Mouse (Mus musculus): ENCODE results near the gene Rasgef1b. TPM values are rescaled to one million over a fixed set of nuclear protein-coding genes. Genes with fewer than 3 reads are reported as not detected.

Rasgef1b gene
- 10 to 100 TPM in 1 of 2 experiments, 1 to 10 TPM in 1; 9.3 to 13.7 TPM for total RNA-seq (2021)
- long read RNA-seq, experiment 1, transcript Rasgef1b-201 (14 exons, 2,990 nt) = minor isoform, 5 of 16 reads
- long read RNA-seq, experiment 1, transcript Rasgef1b-209 (14 exons, 2,987 nt) = major isoform, 6 of 16 reads
- long read RNA-seq, experiment 1, partial matches to known transcripts = 2 of 16 reads
- long read RNA-seq, experiment 1, other reads (novel, unspliced or antisense) = 3 of 16 reads
- long read RNA-seq, experiment 2, partial matches to known transcripts = 0 of 3 reads
- long read RNA-seq, experiment 2, other reads (novel, unspliced or antisense) = 1 of 3 reads

- DNase-seq = peak; percentile 92
These were observed at the start of gene Rasgef1b for GRCm38 (mm10) chr5:99728649-99729212. Gene Rasgef1b, minus strand, starts transcription at chr5:99729065.

- DNase-seq = no peak
These were observed 46.5 kb upstream of the Rasgef1b start for GRCm38 (mm10) chr5:99775342-99775741.

- DNase-seq = no peak
These were observed 44.4 kb upstream of the Rasgef1b start for GRCm38 (mm10) chr5:99773265-99773664.

- no peak for DNase-seq
These were observed 35.4 kb upstream of the Rasgef1b start for GRCm38 (mm10) chr5:99764246-99764645.

- no peak for DNase-seq
These were observed 30.0 kb upstream of the Rasgef1b start for GRCm38 (mm10) chr5:99758859-99759258.

GRCm38 (mm10) chr5:99753843-99754242, 25.0 kb upstream of the Rasgef1b start:
- no peak for DNase-seq

GRCm38 (mm10) chr5:99753368-99753767, 24.5 kb upstream of the Rasgef1b start:
- no peak for DNase-seq

- DNase-seq = no peak
These were observed 23.9 kb upstream of the Rasgef1b start for GRCm38 (mm10) chr5:99752670-99753231.

- DNase-seq = no peak
These were observed 19.6 kb upstream of the Rasgef1b start for GRCm38 (mm10) chr5:99748417-99748816.

- DNase-seq = no peak
These were observed 17.2 kb upstream of the Rasgef1b start for GRCm38 (mm10) chr5:99746087-99746486.

- DNase-seq = no peak
These were observed 14.0 kb upstream of the Rasgef1b start for GRCm38 (mm10) chr5:99742874-99743273.

GRCm38 (mm10) chr5:99742056-99742455, 13.2 kb upstream of the Rasgef1b start:
- no peak for DNase-seq

- DNase-seq = no peak
These were observed 9.3 kb upstream of the Rasgef1b start for GRCm38 (mm10) chr5:99737937-99738727.

GRCm38 (mm10) chr5:99729931-99730330, 1.1 kb upstream of the Rasgef1b start:
- no peak for DNase-seq

- peak; percentile 14 for DNase-seq
These were observed 557 bp upstream of the Rasgef1b start for GRCm38 (mm10) chr5:99729361-99729882.

- DNase-seq = peak; percentile 5
These were observed 826 bp downstream of the Rasgef1b start for GRCm38 (mm10) chr5:99728027-99728451.

GRCm38 (mm10) chr5:99723941-99724340, 4.9 kb downstream of the Rasgef1b start:
- DNase-seq = no peak

GRCm38 (mm10) chr5:99722310-99722709, 6.6 kb downstream of the Rasgef1b start:
- DNase-seq = no peak

- DNase-seq = no peak
These were observed 8.3 kb downstream of the Rasgef1b start for GRCm38 (mm10) chr5:99720554-99720953.

- no peak for DNase-seq
These were observed 10.9 kb downstream of the Rasgef1b start for GRCm38 (mm10) chr5:99717917-99718316.

- no peak for DNase-seq
These were observed 13.6 kb downstream of the Rasgef1b start for GRCm38 (mm10) chr5:99715281-99715744.

GRCm38 (mm10) chr5:99711947-99712346, 16.9 kb downstream of the Rasgef1b start:
- DNase-seq = no peak

Measured in adrenal gland, postnatal 10 days (tissue).